Mouse (Mus musculus): ENCODE measurements around the gene Dnaic1. TPM values are rescaled to one million over a fixed set of nuclear protein-coding genes. Genes with fewer than 3 reads are reported as not detected.

Gene Dnaic1
- 1.0 and 2.2 TPM in 2 replicates for polyA plus RNA-seq (2015; fragmentation: Nextera tagmentation; extraction: Ambion mirVana)

GRCm38 (mm10) chr4:41569411-41569885 lies at the start of gene Dnaic1, which contains the start of gene Fam219a:
Dnaic1 (plus strand) TSS chr4:41569775.
Fam219a (minus strand) TSS chr4:41569538.
- peak; percentile 98 for ATAC-seq
- no peaks in the 10 kb centered on the region for H3K36me3 ChIP-seq (ENCODE audit: poor library complexity, severe bottlenecking)
- H3K27me3 ChIP-seq = peaks cover 4% of the 10 kb centered on the region
- peak within 1 kb of the TSS; percentile 83 for H3K4me3 ChIP-seq
- WGBS = under 1% methylated on average over 41 of the region's 41 CpGs
- no peaks in the 10 kb centered on the region for H3K9me3 ChIP-seq (replicated peaks)
- H3K4me2 ChIP-seq = peak within 1 kb of the TSS; percentile 91
- H3K27ac ChIP-seq = peak within 1 kb of the TSS; percentile 91
- peak within 1 kb of the TSS; percentile 88 for H3K9ac ChIP-seq
- H3K4me1 ChIP-seq = peaks cover 38% of the 10 kb centered on the region

GRCm38 (mm10) chr4:41520641-41521040 lies 48.9 kb upstream of the Dnaic1 start:
- WGBS = 51% methylated on average over 14 of the region's 14 CpGs
- no peak for ATAC-seq

GRCm38 (mm10) chr4:41522136-41522535 lies 47.4 kb upstream of the Dnaic1 start:
- no peaks in the 10 kb centered on the region for H3K9me3 ChIP-seq (replicated peaks)
- peaks cover 30% of the 10 kb centered on the region for H3K4me1 ChIP-seq
- H3K36me3 ChIP-seq (ENCODE audit: poor library complexity, severe bottlenecking) = peaks cover 28% of the 10 kb centered on the region
- no peaks in the 10 kb centered on the region for H3K27me3 ChIP-seq
- 38% methylated on average over 6 of the region's 6 CpGs for WGBS
- H3K9ac ChIP-seq = no peak overlapping the region
- no peak overlapping the region for H3K4me3 ChIP-seq
- H3K4me2 ChIP-seq = no peak overlapping the region
- H3K27ac ChIP-seq = peak overlapping the region; percentile 65
- ATAC-seq = peak; percentile 34

More at GRCm38 (mm10) chr4:41520641-41521040, 48.9 kb upstream of the Dnaic1 start:
- Histone ChIP-seq H3K4me2 (no peak overlapping the region), H3K9me3 (replicated peaks) (no peaks in the 10 kb centered on the region), H3K27me3 (no peaks in the 10 kb centered on the region), H3K4me3 (no peak overlapping the region), H3K36me3 (ENCODE audit: poor library complexity, severe bottlenecking) (peaks cover 28% of the 10 kb centered on the region), H3K4me1 (peaks cover 18% of the 10 kb centered on the region), H3K27ac (no peak overlapping the region), H3K9ac (no peak overlapping the region)

GRCm38 (mm10) chr4:41522788-41523187 lies 46.8 kb upstream of the Dnaic1 start:
- H3K4me1 ChIP-seq = peaks cover 36% of the 10 kb centered on the region
- no peak overlapping the region for H3K4me3 ChIP-seq
- H3K27me3 ChIP-seq = no peaks in the 10 kb centered on the region
- WGBS = 52% methylated on average over 5 of the region's 5 CpGs
- H3K27ac ChIP-seq = peak overlapping the region; percentile 65
- no peak overlapping the region for H3K4me2 ChIP-seq
- H3K9me3 ChIP-seq (replicated peaks) = no peaks in the 10 kb centered on the region
- peak; percentile 52 for ATAC-seq
- no peak overlapping the region for H3K9ac ChIP-seq
- H3K36me3 ChIP-seq (ENCODE audit: poor library complexity, severe bottlenecking) = peaks cover 28% of the 10 kb centered on the region

- Histone ChIP-seq H3K9ac (no peak overlapping the region), H3K4me2 (no peak overlapping the region), H3K9me3 (replicated peaks) (no peaks in the 10 kb centered on the region), H3K27me3 (no peaks in the 10 kb centered on the region), H3K4me1 (peaks cover 47% of the 10 kb centered on the region), H3K27ac (no peak overlapping the region), H3K36me3 (ENCODE audit: poor library complexity, severe bottlenecking) (peaks cover 21% of the 10 kb centered on the region), H3K4me3 (no peak overlapping the region)
- ATAC-seq = no peak
- WGBS = 79% methylated on average over 7 of the region's 7 CpGs
Observed at GRCm38 (mm10) chr4:41523839-41524238, 45.7 kb upstream of the Dnaic1 start.

- Histone ChIP-seq H3K27me3 (no peaks in the 10 kb centered on the region; the same call in 1 of the 2 replicates), H3K4me2 (no peak overlapping the region), H3K4me1 (peaks cover 52% of the 10 kb centered on the region), H3K27ac (no peak overlapping the region), H3K9me3 (replicated peaks) (no peaks in the 10 kb centered on the region), H3K9ac (no peak overlapping the region), H3K4me3 (no peak overlapping the region), H3K36me3 (ENCODE audit: poor library complexity, severe bottlenecking) (peaks cover 14% of the 10 kb centered on the region)
- no peak for ATAC-seq
- WGBS = 77% methylated on average over 9 of the region's 9 CpGs
Observed at GRCm38 (mm10) chr4:41524829-41525228, 44.7 kb upstream of the Dnaic1 start.

GRCm38 (mm10) chr4:41526553-41526952 lies 43.0 kb upstream of the Dnaic1 start:
- Histone ChIP-seq H3K9ac (peak overlapping the region; percentile 50), H3K4me1 (peaks cover 52% of the 10 kb centered on the region), H3K4me2 (peak overlapping the region; percentile 23; the same call in 1 of the 2 replicates), H3K36me3 (ENCODE audit: poor library complexity, severe bottlenecking) (0 out of 2 replicates have a peak, but pooled peaks cover 2% of the 10 kb centered on the region), H3K27ac (peak overlapping the region; percentile 52; the same call in 1 of the 2 replicates), H3K4me3 (no peak overlapping the region), H3K9me3 (replicated peaks) (no peaks in the 10 kb centered on the region), H3K27me3 (no peaks in the 10 kb centered on the region; the same call in 1 of the 2 replicates)
- 21% methylated on average over 7 of the region's 7 CpGs for WGBS
- no peak; the same call in 1 of the 2 replicates for ATAC-seq

GRCm38 (mm10) chr4:41527076-41527475 lies 42.5 kb upstream of the Dnaic1 start:
- peak overlapping the region; percentile 23; the same call in 1 of the 2 replicates for H3K4me2 ChIP-seq

GRCm38 (mm10) chr4:41527996-41528395 lies 41.6 kb upstream of the Dnaic1 start:
- WGBS = 11% methylated on average over 8 of the region's 8 CpGs
- 0 out of 2 replicates have a peak, but pooled peaks have one; percentile 23 for ATAC-seq
- Histone ChIP-seq H3K4me2 (no peak overlapping the region), H3K27ac (0 out of 2 replicates have a peak overlapping the region, but pooled peaks have one; percentile 17), H3K27me3 (no peaks in the 10 kb centered on the region; the same call in 1 of the 2 replicates), H3K4me1 (peaks cover 46% of the 10 kb centered on the region), H3K4me3 (no peak overlapping the region), H3K36me3 (ENCODE audit: poor library complexity, severe bottlenecking) (no peaks in the 10 kb centered on the region), H3K9me3 (replicated peaks) (no peaks in the 10 kb centered on the region), H3K9ac (no peak overlapping the region)

More at GRCm38 (mm10) chr4:41527076-41527475, 42.5 kb upstream of the Dnaic1 start:
- no peaks in the 10 kb centered on the region for H3K36me3 ChIP-seq (ENCODE audit: poor library complexity, severe bottlenecking)
- no peaks in the 10 kb centered on the region for H3K9me3 ChIP-seq (replicated peaks)
- peak overlapping the region; percentile 50 for H3K9ac ChIP-seq
- H3K27me3 ChIP-seq = no peaks in the 10 kb centered on the region; the same call in 1 of the 2 replicates
- peak overlapping the region; percentile 52; the same call in 1 of the 2 replicates for H3K27ac ChIP-seq
- 9% methylated on average over 13 of the region's 13 CpGs for WGBS
- ATAC-seq = no peak
- H3K4me1 ChIP-seq = peaks cover 52% of the 10 kb centered on the region
- H3K4me3 ChIP-seq = no peak overlapping the region

- Histone ChIP-seq H3K4me2 (no peak overlapping the region), H3K9ac (no peak overlapping the region), H3K4me3 (no peak overlapping the region), H3K9me3 (replicated peaks) (no peaks in the 10 kb centered on the region), H3K27ac (no peak overlapping the region), H3K4me1 (peaks cover 32% of the 10 kb centered on the region), H3K36me3 (ENCODE audit: poor library complexity, severe bottlenecking) (no peaks in the 10 kb centered on the region), H3K27me3 (no peaks in the 10 kb centered on the region; the same call in 1 of the 2 replicates)
- ATAC-seq = no peak
- 36% methylated on average over 6 of the region's 6 CpGs for WGBS
Observed at GRCm38 (mm10) chr4:41532420-41532819, 37.2 kb upstream of the Dnaic1 start.

GRCm38 (mm10) chr4:41534866-41535265 lies 34.7 kb upstream of the Dnaic1 start:
- Histone ChIP-seq H3K36me3 (ENCODE audit: poor library complexity, severe bottlenecking) (no peaks in the 10 kb centered on the region), H3K4me3 (no peak overlapping the region), H3K9ac (no peak overlapping the region), H3K9me3 (replicated peaks) (no peaks in the 10 kb centered on the region), H3K27ac (no peak overlapping the region), H3K4me1 (peaks cover 12% of the 10 kb centered on the region; the same call in 1 of the 2 replicates), H3K27me3 (no peaks in the 10 kb centered on the region), H3K4me2 (no peak overlapping the region)
- no peak for ATAC-seq
- WGBS = 81% methylated on average over 5 of the region's 5 CpGs

- no peak overlapping the region for H3K9ac ChIP-seq
- H3K4me3 ChIP-seq = no peak overlapping the region
- 86% methylated on average over 8 of the region's 8 CpGs for WGBS
- no peak for ATAC-seq
- peaks cover 29% of the 10 kb centered on the region for H3K4me1 ChIP-seq
- H3K36me3 ChIP-seq (ENCODE audit: poor library complexity, severe bottlenecking) = no peaks in the 10 kb centered on the region
- H3K27me3 ChIP-seq = no peaks in the 10 kb centered on the region
- no peak overlapping the region for H3K27ac ChIP-seq
- no peaks in the 10 kb centered on the region for H3K9me3 ChIP-seq (replicated peaks)
- no peak overlapping the region for H3K4me2 ChIP-seq
Observed at GRCm38 (mm10) chr4:41542136-41542535, 27.4 kb upstream of the Dnaic1 start.

All from forebrain, embryonic 13.5 days (tissue).